Mouse (Mus musculus): Measurements from ENCODE around the gene Pald1.

DNA sequence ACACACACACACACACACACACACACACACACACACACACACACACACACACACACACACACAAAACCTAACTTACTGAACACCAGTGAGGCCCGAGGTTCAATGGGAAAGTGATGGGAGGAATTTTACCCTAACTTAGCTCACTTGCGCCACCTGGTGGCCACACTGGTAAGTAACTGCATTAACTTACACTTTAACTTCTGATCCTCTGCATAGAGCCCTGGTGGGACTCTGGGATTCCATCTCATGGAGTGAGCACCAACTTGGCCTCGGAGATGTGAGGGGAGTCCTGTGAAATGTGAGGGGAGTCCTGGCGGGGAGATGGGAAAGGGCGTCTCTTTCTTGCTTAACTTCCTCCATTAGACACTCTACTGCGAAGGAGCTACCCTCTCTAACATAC is 47.2 kb downstream of the Pald1 start:
- TF ChIP-seq CTCF (IDR thresholded peaks at IDR 0.05; ENCODE audit: low read depth) (peak; percentile 87), EP300 (IDR thresholded peaks at IDR 0.05; ENCODE audit: low read depth) (no peak)
